Mouse (Mus musculus): Measurements from ENCODE around the gene Thoc7. TPM values are rescaled to one million over a fixed set of nuclear protein-coding genes. Genes with fewer than 3 reads are reported as not detected.
A peak's percentile ranks its signal among the peaks of the same experiment; 100 is the strongest.

The Thoc7 gene
- polyA plus RNA-seq, 1 experiment from 2014 or later = 228 TPM

- Histone ChIP-seq H3K36me3 (no peaks in the 10 kb centered on the region), H3K9ac (replicated peaks) (peak overlapping the region; percentile 53), H3K4me3 (replicated peaks) (peak overlapping the region; percentile 39), H3K4me2 (peak overlapping the region; percentile 67), H3K27ac (no peak overlapping the region), H3K9me3 (0 out of 2 replicates have a peak, but pooled peaks cover 9% of the 10 kb centered on the region), H3K27me3 (no peaks in the 10 kb centered on the region), H3K4me1 (replicated peaks) (peaks cover 9% of the 10 kb centered on the region)
- ATAC-seq (ENCODE audit: insufficient number of reproducible peaks, insufficient read depth, low FRiP score, low TSS enrichment, low read depth) = peak; percentile 73
- WGBS = 30% methylated on average over 31 of the region's 31 CpGs
Measured at GRCm38 (mm10) chr14:13933290-13934051, 28.2 kb downstream of the Thoc7 start.

GRCm38 (mm10) chr14:13917630-13918029 is 44.0 kb downstream of the Thoc7 start:
- 43% methylated on average over 3 of the region's 3 CpGs for WGBS
- H3K27me3 ChIP-seq = no peaks in the 10 kb centered on the region
- ATAC-seq (ENCODE audit: insufficient number of reproducible peaks, insufficient read depth, low FRiP score, low TSS enrichment, low read depth) = no peak
- H3K36me3 ChIP-seq = no peaks in the 10 kb centered on the region
- H3K9me3 ChIP-seq = no peaks in the 10 kb centered on the region
- no peak overlapping the region for H3K4me2 ChIP-seq
- no peak overlapping the region for H3K27ac ChIP-seq
- H3K4me3 ChIP-seq (replicated peaks) = no peak overlapping the region
- no peaks in the 10 kb centered on the region for H3K4me1 ChIP-seq (replicated peaks)
- no peak overlapping the region for H3K9ac ChIP-seq (replicated peaks)

- Histone ChIP-seq H3K4me1 (replicated peaks) (no peaks in the 10 kb centered on the region), H3K9me3 (no peaks in the 10 kb centered on the region), H3K9ac (replicated peaks) (no peak overlapping the region), H3K27me3 (no peaks in the 10 kb centered on the region), H3K27ac (no peak overlapping the region), H3K4me2 (no peak overlapping the region), H3K36me3 (no peaks in the 10 kb centered on the region), H3K4me3 (replicated peaks) (no peak overlapping the region)
- WGBS = 87% methylated on average over 10 of the region's 10 CpGs
- ATAC-seq (ENCODE audit: insufficient number of reproducible peaks, insufficient read depth, low FRiP score, low TSS enrichment, low read depth) = no peak
Measured at GRCm38 (mm10) chr14:13917208-13917607, 44.4 kb downstream of the Thoc7 start.

GRCm38 (mm10) chr14:13915207-13915606 is 46.4 kb downstream of the Thoc7 start:
- WGBS = 81% methylated on average over 4 of the region's 4 CpGs
- no peaks in the 10 kb centered on the region for H3K36me3 ChIP-seq
- no peaks in the 10 kb centered on the region for H3K27me3 ChIP-seq
- H3K4me3 ChIP-seq (replicated peaks) = no peak overlapping the region
- H3K4me2 ChIP-seq = no peak overlapping the region
- no peak for ATAC-seq (ENCODE audit: insufficient number of reproducible peaks, insufficient read depth, low FRiP score, low TSS enrichment, low read depth)
- no peak overlapping the region for H3K27ac ChIP-seq
- H3K9ac ChIP-seq (replicated peaks) = no peak overlapping the region
- peaks cover 7% of the 10 kb centered on the region for H3K4me1 ChIP-seq (replicated peaks)
- no peaks in the 10 kb centered on the region for H3K9me3 ChIP-seq

- no peak for ATAC-seq (ENCODE audit: insufficient number of reproducible peaks, insufficient read depth, low FRiP score, low TSS enrichment, low read depth)
- Histone ChIP-seq H3K9me3 (no peaks in the 10 kb centered on the region), H3K4me1 (replicated peaks) (peaks cover 7% of the 10 kb centered on the region), H3K27ac (no peak within 1 kb of the TSS), H3K4me3 (replicated peaks) (no peak within 1 kb of the TSS), H3K27me3 (no peaks in the 10 kb centered on the region), H3K4me2 (no peak within 1 kb of the TSS), H3K9ac (replicated peaks) (no peak within 1 kb of the TSS), H3K36me3 (no peaks in the 10 kb centered on the region)
- WGBS = 29% methylated on average over 1 of the region's 1 CpGs
Measured at GRCm38 (mm10) chr14:13914387-13915082, 47.1 kb downstream of the Thoc7 start, which contains the start of gene Gm281. Gene Gm281, minus strand, starts transcription at chr14:13914478.

GRCm38 (mm10) chr14:13910148-13910547 is 51.5 kb downstream of the Thoc7 start:
- no peaks in the 10 kb centered on the region for H3K27me3 ChIP-seq
- peaks cover 7% of the 10 kb centered on the region for H3K4me1 ChIP-seq (replicated peaks)
- ATAC-seq (ENCODE audit: insufficient number of reproducible peaks, insufficient read depth, low FRiP score, low TSS enrichment, low read depth) = peak; percentile 80
- peak overlapping the region; percentile 69; the same call in 1 of the 2 replicates for H3K27ac ChIP-seq
- 40% methylated on average over 2 of the region's 2 CpGs for WGBS
- no peaks in the 10 kb centered on the region for H3K9me3 ChIP-seq
- H3K4me3 ChIP-seq (replicated peaks) = no peak overlapping the region
- H3K36me3 ChIP-seq = no peaks in the 10 kb centered on the region
- H3K9ac ChIP-seq (replicated peaks) = no peak overlapping the region
- no peak overlapping the region for H3K4me2 ChIP-seq

GRCm38 (mm10) chr14:13907145-13907544 is 54.5 kb downstream of the Thoc7 start:
- Histone ChIP-seq H3K4me2 (no peak overlapping the region), H3K27me3 (no peaks in the 10 kb centered on the region), H3K9me3 (no peaks in the 10 kb centered on the region), H3K9ac (replicated peaks) (no peak overlapping the region), H3K36me3 (no peaks in the 10 kb centered on the region), H3K27ac (no peak overlapping the region), H3K4me1 (replicated peaks) (peaks cover 7% of the 10 kb centered on the region), H3K4me3 (replicated peaks) (no peak overlapping the region)
- 91% methylated on average over 7 of the region's 7 CpGs for WGBS
- ATAC-seq (ENCODE audit: insufficient number of reproducible peaks, insufficient read depth, low FRiP score, low TSS enrichment, low read depth) = no peak

- Histone ChIP-seq H3K27me3 (no peaks in the 10 kb centered on the region), H3K36me3 (no peaks in the 10 kb centered on the region), H3K4me1 (replicated peaks) (peaks cover 7% of the 10 kb centered on the region), H3K4me3 (replicated peaks) (no peak overlapping the region), H3K4me2 (no peak overlapping the region), H3K27ac (no peak overlapping the region), H3K9ac (replicated peaks) (no peak overlapping the region), H3K9me3 (no peaks in the 10 kb centered on the region)
- no peak for ATAC-seq (ENCODE audit: insufficient number of reproducible peaks, insufficient read depth, low FRiP score, low TSS enrichment, low read depth)
- WGBS = 84% methylated on average over 1 of the region's 1 CpGs
Measured at GRCm38 (mm10) chr14:13906461-13906860, 55.2 kb downstream of the Thoc7 start.

GRCm38 (mm10) chr14:13901611-13902067 is 60.0 kb downstream of the Thoc7 start:
- no peaks in the 10 kb centered on the region for H3K36me3 ChIP-seq
- H3K27ac ChIP-seq = peak overlapping the region; percentile 74; the same call in 1 of the 2 replicates

More at GRCm38 (mm10) chr14:13901611-13902067, 60.0 kb downstream of the Thoc7 start:
- Histone ChIP-seq H3K27me3 (no peaks in the 10 kb centered on the region; the same call in 1 of the 2 replicates), H3K9ac (replicated peaks) (peak overlapping the region; percentile 66), H3K4me1 (replicated peaks) (no peaks in the 10 kb centered on the region), H3K4me2 (peak overlapping the region; percentile 73), H3K4me3 (replicated peaks) (peak overlapping the region; percentile 49), H3K9me3 (no peaks in the 10 kb centered on the region)
- peak; percentile 79; the same call in 1 of the 2 replicates for ATAC-seq (ENCODE audit: insufficient number of reproducible peaks, insufficient read depth, low FRiP score, low TSS enrichment, low read depth)
- WGBS = under 1% methylated on average over 22 of the region's 22 CpGs
